Mouse (Mus musculus) liver, embryonic 15.5 days (tissue): ENCODE data around the gene Ccdc6. TPM values are rescaled to one million over a fixed set of nuclear protein-coding genes. Genes with fewer than 3 reads are reported as not detected.

Source experiments
- ATAC-seq: fragments of 200-750 bp; cut with Nextera tagmentation; 2 replicates; pipeline ENCODE4 v1.8.0; 2017; ENCODE audit warnings: moderate number of reproducible peaks, mild to moderate bottlenecking, moderate library complexity; ENCODE audit not compliant: insufficient read depth
- H3K27ac ChIP-seq: fragments of 300-500 bp; sonication (generic); replicated peaks from 2 replicates; pipeline ENCODE4 v1.5.1; 2015; ENCODE audit warnings: mild to moderate bottlenecking, inconsistent platforms
- H3K27me3 ChIP-seq: fragments of 300-500 bp; sonication (generic); 2 replicates; pipeline ENCODE4 v1.6.1; 2015; ENCODE audit warnings: mild to moderate bottlenecking, inconsistent platforms
- H3K36me3 ChIP-seq: fragments of 300-500 bp; sonication (generic); replicated peaks from 2 replicates; pipeline ENCODE4 v1.6.1; 2015; ENCODE audit warnings: moderate library complexity, mild to moderate bottlenecking, inconsistent platforms
- H3K4me1 ChIP-seq: fragments of 300-500 bp; sonication (generic); replicated peaks from 2 replicates; pipeline ENCODE4 v1.6.1; 2015; ENCODE audit warnings: inconsistent platforms
- H3K4me2 ChIP-seq: fragments of 300-500 bp; sonication (generic); 2 replicates; pipeline ENCODE4 v1.6.1; 2015; ENCODE audit warnings: moderate library complexity, mild to moderate bottlenecking, inconsistent platforms
- H3K4me3 ChIP-seq: fragments of 300-500 bp; sonication (generic); replicated peaks from 2 replicates; pipeline ENCODE4 v1.5.1; 2015; ENCODE audit warnings: mild to moderate bottlenecking, inconsistent platforms
- H3K9ac ChIP-seq: fragments of 300-500 bp; sonication (generic); 2 replicates; pipeline ENCODE4 v1.6.1; 2015; ENCODE audit warnings: moderate library complexity, mild to moderate bottlenecking, inconsistent platforms
- H3K9me3 ChIP-seq: fragments of 300-500 bp; sonication (generic); replicated peaks from 2 replicates; pipeline ENCODE4 v1.6.1; 2016; ENCODE audit warnings: inconsistent platforms
- WGBS: fragments of 180-500 bp; shearing (Covaris S2); methylation state at CpG from one replicate; pipeline ENCODE4 v1.1.7; 2015; ENCODE audit warnings: mixed read lengths; ENCODE audit not compliant: insufficient replicate concordance; 5-methylcytosine and 5-hydroxymethylcytosine counted together
- polyA plus RNA-seq: library from polyadenylated mRNA; unstranded; fragments of >200 nt; fragmentation: Nextera tagmentation; extraction: Ambion mirVana; gene quantifications from 2 replicates; pipeline ENCODE4 v1.2.1, GENCODE M21; 2015

Ccdc6 gene
- polyA plus RNA-seq, 1 experiment from 2014 or later = 7.0 TPM

DNA sequence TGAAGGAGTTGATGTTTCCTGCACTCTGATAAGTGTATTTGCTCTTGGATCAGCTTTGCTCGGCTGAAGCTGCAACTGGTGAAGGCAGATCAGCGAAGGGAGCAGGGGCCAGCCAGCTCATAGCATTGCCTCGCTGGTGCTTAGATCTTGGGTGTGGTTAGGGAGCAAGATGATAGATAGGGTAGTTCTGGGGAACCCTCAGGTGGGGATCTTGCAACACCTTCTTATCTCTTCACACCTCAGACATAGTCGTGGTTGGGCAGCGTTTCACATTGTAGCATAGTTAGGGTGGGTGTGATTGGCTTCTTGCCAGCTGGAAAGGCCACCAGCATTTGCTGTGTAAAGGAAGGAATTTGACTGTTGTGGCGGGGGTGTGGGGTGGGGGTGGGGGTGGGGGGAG, 36.3 kb downstream of the Ccdc6 start:
- H3K4me1 ChIP-seq = peaks cover 79% of the 10 kb centered on the region
- no peak overlapping the region; the same call in 1 of the 2 replicates for H3K9ac ChIP-seq
- peak overlapping the region; percentile 75 for H3K27ac ChIP-seq
- H3K4me2 ChIP-seq = peak overlapping the region; percentile 45
- H3K9me3 ChIP-seq = no peaks in the 10 kb centered on the region
- WGBS = 13% methylated on average over 6 of the region's 6 CpGs
- no peaks in the 10 kb centered on the region; the same call in 1 of the 2 replicates for H3K36me3 ChIP-seq
- no peak overlapping the region for H3K4me3 ChIP-seq
- ATAC-seq = peak; percentile 84
- H3K27me3 ChIP-seq = no peaks in the 10 kb centered on the region

DNA sequence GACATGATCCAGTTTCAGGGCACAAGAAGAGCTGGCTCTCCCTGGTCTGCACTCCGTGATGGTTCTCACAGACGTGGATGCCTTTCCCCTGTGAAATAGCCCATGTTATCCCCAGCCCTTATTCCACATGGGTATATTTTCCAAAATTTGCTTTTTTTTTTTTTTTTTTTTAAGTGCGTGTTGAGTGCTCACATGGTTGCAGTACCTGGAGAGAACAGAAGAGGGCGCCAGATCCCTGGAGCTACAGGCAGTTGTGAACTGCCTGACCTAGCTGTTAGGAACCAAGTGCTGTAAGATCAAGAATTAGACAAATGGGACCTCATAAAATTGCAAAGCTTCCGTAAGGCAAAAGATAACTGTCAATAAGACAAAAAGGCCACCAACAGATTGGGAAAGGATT, 38.8 kb downstream of the Ccdc6 start:
- no peak overlapping the region for H3K4me2 ChIP-seq
- H3K27me3 ChIP-seq = no peaks in the 10 kb centered on the region
- no peak overlapping the region for H3K9ac ChIP-seq
- no peak for ATAC-seq
- H3K4me1 ChIP-seq = peaks cover 79% of the 10 kb centered on the region
- no peaks in the 10 kb centered on the region for H3K9me3 ChIP-seq
- H3K27ac ChIP-seq = no peak overlapping the region
- WGBS = 61% methylated on average over 5 of the region's 5 CpGs
- no peak overlapping the region for H3K4me3 ChIP-seq
- H3K36me3 ChIP-seq = no peaks in the 10 kb centered on the region

DNA sequence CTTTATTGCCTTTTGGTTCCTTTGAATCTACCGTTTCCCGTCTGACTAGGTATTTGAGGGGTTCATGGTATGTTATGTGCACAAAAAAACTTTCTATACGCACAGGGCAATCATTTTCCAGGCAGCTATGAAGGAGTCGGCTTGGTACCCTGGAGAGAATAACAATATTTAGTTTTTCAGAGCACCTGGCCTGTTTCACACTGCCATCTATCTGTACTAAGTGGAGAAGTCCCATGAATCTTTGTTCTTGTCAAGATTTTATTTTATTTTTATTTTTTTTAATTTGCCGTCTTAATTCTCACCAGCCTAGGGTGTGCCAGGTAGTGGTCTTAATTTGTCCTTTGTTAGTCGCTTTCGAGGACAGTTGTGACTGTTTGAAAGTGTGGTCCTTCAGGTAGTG, 40.7 kb downstream of the Ccdc6 start:
- no peak for ATAC-seq
- Histone ChIP-seq H3K4me1 (peaks cover 67% of the 10 kb centered on the region), H3K27me3 (no peaks in the 10 kb centered on the region), H3K9ac (no peak overlapping the region), H3K9me3 (no peaks in the 10 kb centered on the region), H3K4me3 (no peak overlapping the region), H3K36me3 (peaks cover 6% of the 10 kb centered on the region), H3K27ac (peak overlapping the region; percentile 29; the same call in 1 of the 2 replicates), H3K4me2 (peak overlapping the region; percentile 45)
- WGBS = 74% methylated on average over 7 of the region's 7 CpGs

DNA sequence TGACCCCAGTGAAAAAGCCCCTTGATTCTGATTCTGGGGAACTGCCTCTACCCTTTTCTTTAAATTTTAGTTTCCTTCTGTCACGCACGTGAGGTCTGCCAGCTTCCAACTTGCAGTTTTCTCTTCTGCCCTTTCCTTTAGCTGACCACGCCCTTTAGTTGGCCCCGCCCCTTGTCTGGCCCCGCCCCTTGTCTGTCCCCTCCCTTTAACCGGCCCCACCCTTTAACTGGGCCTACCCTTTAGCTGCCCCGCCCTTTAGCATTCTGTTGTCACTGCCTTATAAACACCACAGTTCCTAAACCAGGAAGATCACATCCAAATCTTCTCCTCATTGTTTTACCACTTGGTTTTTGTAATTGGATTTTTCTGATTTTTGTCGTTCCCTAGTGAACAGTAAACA, 41.2 kb downstream of the Ccdc6 start:
- Histone ChIP-seq H3K27me3 (no peaks in the 10 kb centered on the region), H3K36me3 (peaks cover 11% of the 10 kb centered on the region), H3K4me1 (peaks cover 62% of the 10 kb centered on the region), H3K9ac (no peak overlapping the region), H3K4me3 (no peak overlapping the region), H3K4me2 (peak overlapping the region; percentile 45), H3K27ac (peak overlapping the region; percentile 66; the same call in 1 of the 2 replicates), H3K9me3 (no peaks in the 10 kb centered on the region)
- ATAC-seq = peak; percentile 66
- WGBS = 32% methylated on average over 8 of the region's 8 CpGs

DNA sequence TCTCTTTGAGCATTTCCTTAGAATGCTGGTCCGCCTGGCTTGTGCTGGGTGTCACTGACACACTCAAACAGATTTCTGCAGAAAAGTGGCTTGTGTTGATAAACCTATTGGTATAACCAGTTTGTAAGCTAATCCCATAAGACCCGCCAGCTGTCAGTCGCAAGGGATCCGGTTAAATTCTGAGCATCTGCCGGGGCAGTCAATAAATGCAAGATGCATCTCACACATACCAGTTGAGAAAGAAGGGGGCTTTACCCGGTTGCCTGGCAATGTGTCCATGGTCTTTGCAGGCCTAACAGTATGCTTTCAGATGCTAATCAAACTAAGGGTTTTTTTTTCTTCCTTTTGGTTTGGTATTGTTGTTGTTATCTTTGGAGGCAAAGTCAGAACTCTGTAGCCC, 42.4 kb downstream of the Ccdc6 start:
- no peaks in the 10 kb centered on the region for H3K9me3 ChIP-seq
- no peaks in the 10 kb centered on the region for H3K27me3 ChIP-seq
- H3K36me3 ChIP-seq = peaks cover 23% of the 10 kb centered on the region
- peak overlapping the region; percentile 66 for H3K27ac ChIP-seq
- ATAC-seq = no peak
- no peak overlapping the region for H3K4me3 ChIP-seq
- no peak overlapping the region for H3K4me2 ChIP-seq
- H3K9ac ChIP-seq = no peak overlapping the region
- WGBS = 82% methylated on average over 6 of the region's 6 CpGs
- peaks cover 50% of the 10 kb centered on the region for H3K4me1 ChIP-seq

DNA sequence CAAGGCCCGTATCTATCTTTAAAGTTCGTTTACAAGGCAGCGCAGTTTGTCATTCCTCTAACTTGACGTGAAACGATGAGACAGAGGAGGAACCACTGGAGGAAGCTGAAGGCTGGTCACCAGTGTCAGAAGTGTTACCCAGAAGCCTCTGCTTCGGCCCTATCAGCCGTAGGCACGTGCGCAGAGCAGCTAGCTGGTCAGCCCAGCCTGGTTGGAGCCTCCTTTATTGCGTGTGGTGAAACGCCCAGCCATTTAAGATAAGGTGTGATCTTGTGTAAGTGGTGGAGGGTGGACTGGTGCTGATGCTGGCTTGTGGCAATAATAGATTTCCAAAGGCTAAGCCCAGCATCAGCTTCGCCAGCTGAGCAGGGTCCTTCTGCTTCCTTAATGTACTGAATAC, 43.5 kb downstream of the Ccdc6 start:
- H3K36me3 ChIP-seq = peaks cover 32% of the 10 kb centered on the region
- H3K4me3 ChIP-seq = no peak overlapping the region
- H3K9ac ChIP-seq = no peak overlapping the region
- WGBS = 41% methylated on average over 12 of the region's 12 CpGs
- H3K4me1 ChIP-seq = peaks cover 42% of the 10 kb centered on the region
- H3K27ac ChIP-seq = peak overlapping the region; percentile 66
- no peaks in the 10 kb centered on the region for H3K9me3 ChIP-seq
- H3K4me2 ChIP-seq = peak overlapping the region; percentile 23
- H3K27me3 ChIP-seq = no peaks in the 10 kb centered on the region
- ATAC-seq = peak; percentile 87

DNA sequence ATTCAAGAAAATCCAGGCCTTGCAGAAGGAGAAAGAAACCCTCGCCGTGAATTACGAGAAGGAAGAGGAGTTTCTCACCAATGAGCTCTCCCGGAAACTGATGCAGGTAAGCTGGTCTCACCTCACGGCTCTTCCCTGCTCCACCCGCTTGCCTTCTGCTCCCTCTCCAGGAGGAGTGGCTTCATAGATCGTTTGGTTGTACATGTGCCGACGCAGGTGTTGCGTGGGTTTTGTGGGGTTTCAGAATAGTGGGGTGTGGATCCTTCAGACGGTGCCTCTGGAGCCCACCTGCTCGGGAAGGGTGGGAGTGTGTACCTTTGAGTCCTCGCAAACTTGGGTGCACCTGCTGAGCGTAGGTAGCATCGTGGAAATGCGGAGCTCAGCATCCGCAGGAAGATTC, 45.7 kb downstream of the Ccdc6 start:
- no peaks in the 10 kb centered on the region for H3K9me3 ChIP-seq
- WGBS = 84% methylated on average over 17 of the region's 17 CpGs
- no peak overlapping the region for H3K4me3 ChIP-seq
- no peak overlapping the region for H3K9ac ChIP-seq
- no peak overlapping the region for H3K27ac ChIP-seq
- no peak for ATAC-seq
- H3K36me3 ChIP-seq = peaks cover 53% of the 10 kb centered on the region
- H3K27me3 ChIP-seq = no peaks in the 10 kb centered on the region
- H3K4me2 ChIP-seq = no peak overlapping the region
- H3K4me1 ChIP-seq = peaks cover 38% of the 10 kb centered on the region

DNA sequence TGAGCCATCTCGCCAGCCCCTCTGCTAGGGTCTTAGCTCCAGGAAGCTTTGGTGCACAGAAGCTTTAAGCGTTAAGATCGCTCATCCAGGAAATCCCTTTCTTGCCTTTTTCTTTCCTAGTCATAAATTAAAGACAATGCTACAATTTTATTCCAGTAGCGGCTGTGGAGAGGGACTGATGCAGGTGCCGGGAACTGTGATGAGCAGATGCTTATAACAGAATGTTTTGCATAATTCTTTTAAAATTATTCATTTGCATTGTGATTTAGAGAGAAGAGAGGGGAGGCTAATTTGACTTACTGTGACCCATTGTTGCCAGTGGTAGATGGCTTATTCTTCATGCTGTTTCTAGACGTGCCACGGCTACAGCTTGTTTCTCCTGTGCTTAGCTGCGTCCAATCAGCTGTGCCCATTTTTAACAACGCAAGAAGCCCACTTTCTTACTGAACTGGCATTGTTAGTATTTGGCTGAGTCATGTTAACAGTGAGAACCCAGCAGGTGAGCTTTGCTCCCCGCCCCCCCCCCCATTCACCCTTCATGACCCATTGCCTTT, 47.2 kb downstream of the Ccdc6 start:
- 81% methylated on average over 10 of the region's 10 CpGs for WGBS
- Histone ChIP-seq H3K27ac (no peak overlapping the region), H3K4me1 (peaks cover 30% of the 10 kb centered on the region), H3K27me3 (no peaks in the 10 kb centered on the region), H3K9ac (no peak overlapping the region), H3K4me3 (no peak overlapping the region), H3K36me3 (peaks cover 64% of the 10 kb centered on the region), H3K4me2 (no peak overlapping the region), H3K9me3 (no peaks in the 10 kb centered on the region)
- no peak for ATAC-seq

DNA sequence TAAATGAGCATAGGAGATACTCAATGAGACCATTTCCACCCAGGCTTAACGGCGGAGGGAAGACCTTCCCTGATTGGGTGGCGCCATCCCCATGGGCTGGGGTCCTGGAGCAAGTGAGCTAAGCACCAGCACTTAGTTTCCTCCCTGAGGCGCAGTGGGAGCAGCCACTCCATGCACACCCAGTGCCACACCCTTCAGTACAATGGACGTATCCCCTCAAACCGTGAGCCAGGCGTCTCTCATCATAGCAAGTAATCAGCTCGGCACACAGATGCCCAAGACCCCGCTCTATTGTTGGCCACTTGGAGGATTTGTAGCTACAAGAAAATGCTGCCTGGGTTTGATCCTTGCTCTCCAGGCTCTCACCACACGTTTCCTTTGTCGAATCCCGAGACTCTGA, 49.0 kb downstream of the Ccdc6 start:
- no peak overlapping the region for H3K4me2 ChIP-seq
- H3K9me3 ChIP-seq = no peaks in the 10 kb centered on the region
- H3K36me3 ChIP-seq = peaks cover 72% of the 10 kb centered on the region
- no peak overlapping the region for H3K9ac ChIP-seq
- H3K27ac ChIP-seq = no peak overlapping the region
- no peaks in the 10 kb centered on the region for H3K27me3 ChIP-seq
- 90% methylated on average over 12 of the region's 12 CpGs for WGBS
- H3K4me1 ChIP-seq = peaks cover 13% of the 10 kb centered on the region
- no peak overlapping the region for H3K4me3 ChIP-seq
- ATAC-seq = no peak

DNA sequence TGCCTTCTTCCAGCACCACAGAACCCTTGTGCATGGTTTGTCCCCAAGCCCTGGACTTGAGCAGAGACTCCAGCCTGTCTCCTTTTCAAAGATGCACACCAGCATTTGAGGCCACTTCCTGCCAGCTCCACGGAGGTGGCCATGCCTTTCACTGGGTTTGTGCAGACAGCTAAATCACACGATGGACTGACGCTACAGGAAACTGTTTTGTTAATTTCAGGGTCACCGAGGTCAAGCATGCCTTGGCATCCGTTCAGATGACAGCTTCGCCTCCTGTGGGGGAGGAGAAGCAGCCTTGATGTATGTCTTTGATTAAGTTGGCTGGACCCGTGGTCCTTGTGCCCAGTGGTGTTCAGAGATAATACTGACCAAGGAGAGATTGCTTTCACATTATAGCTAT, 52.2 kb downstream of the Ccdc6 start:
- Histone ChIP-seq H3K36me3 (peaks cover 77% of the 10 kb centered on the region), H3K4me1 (peaks cover 7% of the 10 kb centered on the region), H3K9ac (no peak overlapping the region), H3K9me3 (no peaks in the 10 kb centered on the region), H3K27ac (no peak overlapping the region), H3K4me2 (no peak overlapping the region), H3K27me3 (no peaks in the 10 kb centered on the region), H3K4me3 (no peak overlapping the region)
- WGBS = 34% methylated on average over 7 of the region's 7 CpGs
- no peak for ATAC-seq

DNA sequence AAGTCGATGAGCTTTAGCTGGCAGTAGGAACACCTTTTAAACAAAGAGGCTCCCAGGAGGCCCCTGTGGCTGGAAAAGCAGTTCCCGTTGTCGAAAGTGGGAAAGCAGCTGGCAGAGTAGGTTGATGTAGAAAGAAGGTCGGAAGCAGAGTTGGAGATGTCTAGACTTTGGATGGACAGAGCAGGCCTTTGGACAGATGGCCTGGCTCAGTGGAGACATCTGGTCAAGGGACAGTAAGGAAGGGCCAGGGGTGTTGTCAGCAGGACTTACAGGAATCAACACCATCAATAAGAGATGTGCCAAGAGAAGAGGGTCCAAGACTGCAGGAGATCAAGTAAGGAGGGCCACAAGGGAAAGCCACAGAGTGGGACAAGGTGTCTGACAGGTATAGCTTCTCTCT, 53.4 kb downstream of the Ccdc6 start:
- 77% methylated on average over 4 of the region's 4 CpGs for WGBS
- Histone ChIP-seq H3K27me3 (no peaks in the 10 kb centered on the region), H3K27ac (no peak overlapping the region), H3K9ac (no peak overlapping the region), H3K4me1 (peaks cover 7% of the 10 kb centered on the region), H3K4me3 (no peak overlapping the region), H3K36me3 (peaks cover 78% of the 10 kb centered on the region), H3K9me3 (no peaks in the 10 kb centered on the region), H3K4me2 (no peak overlapping the region)
- ATAC-seq = no peak

DNA sequence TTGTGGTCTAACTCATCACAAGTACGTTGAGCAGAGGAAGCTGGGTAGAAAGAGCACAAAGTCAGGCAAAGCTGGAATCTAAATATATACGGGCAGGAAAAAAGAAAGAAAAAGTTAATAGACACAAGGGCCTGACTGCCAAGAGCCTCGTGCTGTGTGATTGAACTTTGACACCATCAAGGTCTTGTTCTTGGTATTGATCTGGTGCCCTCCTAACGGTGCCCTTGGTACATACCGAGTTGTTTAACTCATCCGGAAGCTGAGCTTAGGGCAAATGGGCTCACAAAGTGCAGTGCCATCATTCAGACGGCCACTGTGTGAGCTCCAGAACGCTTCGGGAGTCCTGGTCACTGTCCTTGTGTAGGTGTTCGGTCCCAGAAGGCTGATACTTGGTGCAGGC, 54.2 kb downstream of the Ccdc6 start:
- Histone ChIP-seq H3K36me3 (peaks cover 78% of the 10 kb centered on the region), H3K9ac (no peak overlapping the region), H3K4me2 (no peak overlapping the region), H3K4me1 (peaks cover 7% of the 10 kb centered on the region), H3K27ac (no peak overlapping the region), H3K4me3 (no peak overlapping the region), H3K9me3 (no peaks in the 10 kb centered on the region), H3K27me3 (no peaks in the 10 kb centered on the region)
- ATAC-seq = no peak
- 77% methylated on average over 10 of the region's 10 CpGs for WGBS
